In the genomic region with DNA sequence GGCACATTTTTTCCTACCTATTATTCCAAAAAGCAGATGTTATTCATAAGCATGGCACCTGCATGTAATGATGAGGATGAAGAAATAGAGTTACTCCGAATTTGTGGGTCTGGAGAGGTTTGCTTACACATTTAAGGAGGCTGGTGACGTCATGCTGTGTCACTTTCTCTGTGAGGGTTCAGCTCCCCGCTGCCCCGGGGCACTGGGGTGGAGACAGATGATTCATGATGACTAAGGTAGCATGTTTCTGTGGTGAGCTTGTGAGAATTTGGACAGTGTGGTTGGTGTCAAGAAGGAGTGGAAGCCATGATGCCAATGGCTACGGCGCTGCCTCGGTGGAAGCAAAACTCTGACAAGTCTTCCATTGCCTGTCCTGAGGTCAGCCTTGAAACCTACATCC, we compare ENCODE assay signal across 21 mouse cellular contexts. TPM values are rescaled to one million over a fixed set of nuclear protein-coding genes. Genes with fewer than 3 reads are reported as not detected.
DNase-seq lines count a peak whose midpoint lies in the region; ATAC-seq and TF ChIP-seq lines count a peak whose summit lies in the region.
"Had no signal": no experiment of that assay in that cellular context is flagged by ENCODE, and none has a peak within 500 bp of the region (broad histone marks: within the 10 kb centered on the region; RNA-seq: fewer than 3 reads in every experiment).

No protein-coding gene starts in this region.

- peaks cover 17 to 46% of the 10 kb centered on the region in 2 experiments for H3K4me1 ChIP-seq in CH12.LX (ENCODE audit: control insufficient read depth in 1 of 2, insufficient read depth in 2 of 2)
- H3K4me1 ChIP-seq: embryonic facial prominence, embryonic 13.5 days; heart, embryonic 13.5 days; hindbrain, embryonic 15.5 days; midbrain, embryonic 15.5 days had no signal

- TF ChIP-seq POLR2A in CH12.LX (IDR thresholded peaks at IDR 0.05; ENCODE audit: low read depth, low read length) = no peak

- dilution Hi-C loops in CH12.LX (cut with MboI; ENCODE audit: extremely low pct_ligation_motif_present, extremely low pct_unique_long_range_greater_than_20kb, low sequenced_read_pairs) = no loop called here

- H3K36me3 ChIP-seq in CH12.LX (replicated peaks in 1 of 2; ENCODE audit: control insufficient read depth in 1 of 2, insufficient read depth in 1 of 2, low read length in 1 of 2) = no peaks in the 10 kb centered on the region
- H3K36me3 ChIP-seq: embryonic facial prominence, embryonic 13.5 days; heart, embryonic 13.5 days; hindbrain, embryonic 15.5 days; midbrain, embryonic 15.5 days had no signal

- TF ChIP-seq CTCF in CH12.LX (conservative IDR thresholded peaks at IDR 0.05 in 1 of 2, IDR thresholded peaks at IDR 0.05 in 1 of 2; ENCODE audit: low read depth in 2 of 2, low read length in 2 of 2) = no peak

- no peak overlapping the region for H3K4me3 ChIP-seq in CH12.LX (replicated peaks in 1 of 3; ENCODE audit: low read depth in 2 of 3, low read length in 2 of 3, poor library complexity in 1 of 3)
- H3K4me3 ChIP-seq: embryonic facial prominence, embryonic 13.5 days; heart, embryonic 13.5 days; hindbrain, embryonic 15.5 days; layer of hippocampus, adult 2 months; midbrain, embryonic 15.5 days had no signal

- no peaks in the 10 kb centered on the region for H3K79me2 ChIP-seq in CH12.LX (replicated peaks; ENCODE audit: control insufficient read depth, extremely low read depth, insufficient read depth, poor library complexity, severe bottlenecking)

- in situ Hi-C loops in CH12.LX (cut with MboI; ENCODE audit: low pct_ligation_motif_present, low pct_unique_long_range_greater_than_20kb, low sequenced_read_pairs) = loop anchor here (25.0 kb wide), 2 partner anchors 269 to 706 kb away; no protein-coding TSS in a partner anchor

- ATAC-seq in erythroblast, adult 5-6 weeks (replicated peaks; ENCODE audit: low FRiP score, poor library complexity, severe bottlenecking) = peak; percentile 51; the same call in 1 of the 2 replicates
- ATAC-seq in monocyte, adult 5-6 weeks (replicated peaks; ENCODE audit: insufficient number of reproducible peaks, low FRiP score, low TSS enrichment, poor library complexity, severe bottlenecking) = peak; percentile 52; the same call in 1 of the 2 replicates
- ATAC-seq: forebrain, postnatal 0 days; intestine, embryonic 16.5 days; lung, postnatal 0 days; midbrain, embryonic 15.5 days had no signal

- DNase-seq in 3T3-L1 (ENCODE audit: low read depth, low spot score) (peak; percentile 98), CH12.LX (ENCODE audit: extremely low read depth) (peak; percentile 66)
- no peak for DNase-seq in right cerebral cortex, postnatal 4 days
- no peak for DNase-seq in kidney, postnatal 14 days
- no peak for DNase-seq in kidney, adult 8-10 months
- DNase-seq: cerebellum, adult 9-10 months; forebrain, postnatal 0 days; heart, postnatal 4 days; left cerebral cortex, postnatal 4 days; liver had no signal

- peak overlapping the region; percentile 52 for H3K4me2 ChIP-seq in CH12.LX (ENCODE audit: insufficient read depth, low read depth, poor library complexity, severe bottlenecking)
- H3K4me2 ChIP-seq: embryonic facial prominence, embryonic 13.5 days; heart, embryonic 13.5 days; hindbrain, embryonic 15.5 days; midbrain, embryonic 15.5 days had no signal

- TF ChIP-seq RAD21 in CH12.LX (IDR thresholded peaks at IDR 0.05; ENCODE audit: low read depth, low read length) = no peak

- H3K9me3 ChIP-seq in CH12.LX (replicated peaks; ENCODE audit: low read length) = no peaks in the 10 kb centered on the region
- H3K9me3 ChIP-seq: embryonic facial prominence, embryonic 13.5 days; hindbrain, embryonic 15.5 days; midbrain, embryonic 15.5 days had no signal

- H3K27ac ChIP-seq in CH12.LX (ENCODE audit: insufficient read depth, low read depth) = no peak overlapping the region
- H3K27ac ChIP-seq: embryonic facial prominence, embryonic 13.5 days; heart, embryonic 13.5 days; hindbrain, embryonic 15.5 days; kidney, postnatal 0 days; layer of hippocampus, adult 2 months; midbrain, embryonic 15.5 days; stomach, postnatal 0 days had no signal

- peak; percentile 56; the same call in 1 of the 2 replicates for TF ChIP-seq EP300 in CH12.LX (IDR thresholded peaks at IDR 0.05; ENCODE audit: low read length)

- no peak overlapping the region for H3K9ac ChIP-seq in CH12.LX (ENCODE audit: insufficient read depth, low read depth)
- H3K9ac ChIP-seq: embryonic facial prominence, embryonic 13.5 days; forebrain, postnatal 0 days; heart, embryonic 13.5 days; hindbrain, embryonic 15.5 days; midbrain, embryonic 15.5 days had no signal

- no peaks in the 10 kb centered on the region for H3K27me3 ChIP-seq in CH12.LX (replicated peaks)
- H3K27me3 ChIP-seq: embryonic facial prominence, embryonic 13.5 days; heart, embryonic 13.5 days; hindbrain, embryonic 15.5 days; midbrain, embryonic 15.5 days had no signal

TF ChIP-seq in CH12.LX, 34 proteins besides CTCF, POLR2A, EP300 and RAD21:
- no peak for TF ChIP-seq MAZ (IDR thresholded peaks at IDR 0.05; ENCODE audit: low read depth, low read length)
- TF ChIP-seq JUN (IDR thresholded peaks at IDR 0.05; ENCODE audit: insufficient read depth, low read depth, low read length) = peak; percentile 67; the same call in 1 of the 2 replicates
- TF ChIP-seq MAFK (IDR thresholded peaks at IDR 0.05; ENCODE audit: insufficient replicate concordance, low read length) = peak; percentile 45; the same call in 1 of the 2 replicates
- peak; percentile 39; the same call in 1 of the 2 replicates for TF ChIP-seq TCF12 (IDR thresholded peaks at IDR 0.05; ENCODE audit: low read depth, low read length)
- TF ChIP-seq SIN3A (IDR thresholded peaks at IDR 0.05; ENCODE audit: low read length) = 0 out of 2 replicates have a peak, but pooled peaks have one; percentile 20
- TF ChIP-seq BHLHE40 (IDR thresholded peaks at IDR 0.05; ENCODE audit: low read depth, low read length) = peak; percentile 65
- peak; percentile 68 for TF ChIP-seq JUND (conservative IDR thresholded peaks at IDR 0.05; ENCODE audit: low read depth, low read length)
- no peak for TF ChIP-seq RCOR1 (conservative IDR thresholded peaks at IDR 0.05; ENCODE audit: low read depth, low read length)
- peak; percentile 49; the same call in 1 of the 2 replicates for TF ChIP-seq MEF2A (IDR thresholded peaks at IDR 0.05; ENCODE audit: borderline replicate concordance, low read depth, low read length)
- TF ChIP-seq IRF4 (IDR thresholded peaks at IDR 0.05; ENCODE audit: low read depth, low read length) = peak; percentile 82
- TF ChIP-seq ZNF384 (IDR thresholded peaks at IDR 0.05; ENCODE audit: low read depth, low read length) = no peak
- TF ChIP-seq ETS1 (conservative IDR thresholded peaks at IDR 0.05; ENCODE audit: low read depth, low read length) = peak; percentile 78

RNA-seq across cellular contexts. Expression of a gene that starts 36.2 kb away (rescaled TPM):
- total RNA-seq in CH12.LX (2012; rRNA removed) = 0.13 TPM in 1 of 2 replicates, not detected in the other
- total RNA-seq in CH12.LX (2014; rRNA removed) = not detected in 2 replicates
- not detected in 2 replicates for polyA plus RNA-seq in CH12.LX (2012; ENCODE audit: insufficient read length, low read depth)
- 9.6 and 12.1 TPM in 2 replicates for total RNA-seq in erythroblast, adult 5-6 weeks (2015; ENCODE audit: low replicate concordance)
- 15.3 and 16.7 TPM in 2 replicates for total RNA-seq in erythroblast, adult 5-6 weeks (2017; ENCODE audit: low replicate concordance)
- total RNA-seq in monocyte, adult 5-6 weeks (2017) = 3.8 to 19.9 TPM (median 18.4 TPM) in 3 replicates
- polyA plus RNA-seq: hindbrain, embryonic 15.5 days had no signal

Comparison
In these comparisons a context has a peak if more than half of its experiments do, and no peak if none do; other contexts are left out.
1. DNase-seq: peak in 3T3-L1 (single experiment) and CH12.LX (single experiment); none in right cerebral cortex, postnatal 4 days (single experiment), kidney, postnatal 14 days (single experiment) and kidney, adult 8-10 months (0 of 2).